Mouse (Mus musculus): ENCODE measurements around the gene Spint2. TPM values are rescaled to one million over a fixed set of nuclear protein-coding genes. Genes with fewer than 3 reads are reported as not detected.
A peak's percentile ranks its signal among the peaks of the same experiment; 100 is the strongest.
"Not testable (repeated sequence)": the region's sequence is repeated elsewhere in the genome, so short reads cannot be mapped to it uniquely, and the experiment has no call there.

Gene Spint2
- total RNA-seq, 1 experiment = 202 TPM

GRCm38 (mm10) chr7:29224756-29225394 is 56.8 kb downstream of the Spint2 start:
- Histone ChIP-seq H3K9me3 (ENCODE audit: control insufficient read depth, insufficient read depth, low read depth, low read length) (no peaks in the 10 kb centered on the region), H3K9ac (ENCODE audit: insufficient read depth, low read depth, low read length, poor library complexity, severe bottlenecking) (peak overlapping the region; percentile 23; the same call in 1 of the 2 replicates), H3K36me3 (ENCODE audit: control insufficient read depth, insufficient read depth, low read length, poor library complexity, severe bottlenecking) (no peaks in the 10 kb centered on the region), H3K27ac (ENCODE audit: insufficient read depth, low read depth, low read length, poor library complexity, severe bottlenecking) (no peak overlapping the region), H3K4me3 (ENCODE audit: insufficient read depth in 1 of 2, low read depth in 1 of 2, low read length in 2 of 2, poor library complexity in 1 of 2, severe bottlenecking in 1 of 2) (peak overlapping the region in 1 of 2 experiments; percentile 20; a peak in 1 of 4 replicates), H3K4me1 (ENCODE audit: control insufficient read depth in 2 of 2, insufficient read depth in 2 of 2, low read length in 2 of 2, poor library complexity in 1 of 2) (peaks cover 1 to 10% of the 10 kb centered on the region in 2 experiments; a peak in 2 of 4 replicates)
- in situ Hi-C loops (cut with MboI; ENCODE audit: low sequenced_read_pairs in 2 of 2, unreplicated experiment in 2 of 2) = no loop called here
- DNase-seq (ENCODE audit: low read depth, low spot score) = no peak
- TF ChIP-seq ZNF384 (IDR thresholded peaks at IDR 0.05; ENCODE audit: low read depth, low read length) (no peak), ZC3H11A (IDR thresholded peaks at IDR 0.05; ENCODE audit: borderline replicate concordance, low read depth, low read length) (no peak), MAFK (IDR thresholded peaks at IDR 0.05; ENCODE audit: insufficient read depth, low read depth, low read length) (no peak), CHD2 (IDR thresholded peaks at IDR 0.05; ENCODE audit: low read depth, low read length) (no peak), HCFC1 (IDR thresholded peaks at IDR 0.05; ENCODE audit: borderline replicate concordance, insufficient read depth, low read length) (no peak)

- Histone ChIP-seq H3K27ac (ENCODE audit: insufficient read depth, low read depth, low read length, poor library complexity, severe bottlenecking) (no peak overlapping the region), H3K4me1 (ENCODE audit: control insufficient read depth in 2 of 2, insufficient read depth in 2 of 2, low read length in 2 of 2, poor library complexity in 1 of 2) (peaks cover 0 to 1% of the 10 kb centered on the region in 2 experiments; a peak in 1 of 4 replicates), H3K9me3 (ENCODE audit: control insufficient read depth, insufficient read depth, low read depth, low read length) (no peaks in the 10 kb centered on the region), H3K4me3 (ENCODE audit: insufficient read depth in 1 of 2, low read depth in 1 of 2, low read length in 2 of 2, poor library complexity in 1 of 2, severe bottlenecking in 1 of 2) (no peak overlapping the region), H3K36me3 (ENCODE audit: control insufficient read depth, insufficient read depth, low read length, poor library complexity, severe bottlenecking) (no peaks in the 10 kb centered on the region), H3K9ac (ENCODE audit: insufficient read depth, low read depth, low read length, poor library complexity, severe bottlenecking) (no peak overlapping the region)
- DNase-seq (ENCODE audit: low read depth, low spot score) = peak; percentile 62
- in situ Hi-C loops (cut with MboI; ENCODE audit: low sequenced_read_pairs in 2 of 2, unreplicated experiment in 2 of 2) = no loop called here
- TF ChIP-seq HCFC1 (IDR thresholded peaks at IDR 0.05; ENCODE audit: borderline replicate concordance, insufficient read depth, low read length) (peak; percentile 84), ZC3H11A (IDR thresholded peaks at IDR 0.05; ENCODE audit: borderline replicate concordance, low read depth, low read length) (no peak)
These were observed 66.9 kb downstream of the Spint2 start for GRCm38 (mm10) chr7:29214846-29215245.

GRCm38 (mm10) chr7:29214236-29214635 is 67.5 kb downstream of the Spint2 start:
- Histone ChIP-seq H3K9me3 (ENCODE audit: control insufficient read depth, insufficient read depth, low read depth, low read length) (no peaks in the 10 kb centered on the region), H3K4me1 (ENCODE audit: control insufficient read depth in 2 of 2, insufficient read depth in 2 of 2, low read length in 2 of 2, poor library complexity in 1 of 2) (peaks cover 0 to 1% of the 10 kb centered on the region in 2 experiments; a peak in 1 of 4 replicates), H3K4me3 (ENCODE audit: insufficient read depth in 1 of 2, low read depth in 1 of 2, low read length in 2 of 2, poor library complexity in 1 of 2, severe bottlenecking in 1 of 2) (peak overlapping the region in 1 of 2 experiments; percentile 40; a peak in 1 of 4 replicates), H3K9ac (ENCODE audit: insufficient read depth, low read depth, low read length, poor library complexity, severe bottlenecking) (no peak overlapping the region), H3K36me3 (ENCODE audit: control insufficient read depth, insufficient read depth, low read length, poor library complexity, severe bottlenecking) (no peaks in the 10 kb centered on the region), H3K27ac (ENCODE audit: insufficient read depth, low read depth, low read length, poor library complexity, severe bottlenecking) (no peak overlapping the region)
- TF ChIP-seq ZC3H11A (IDR thresholded peaks at IDR 0.05; ENCODE audit: borderline replicate concordance, low read depth, low read length) (no peak), HCFC1 (IDR thresholded peaks at IDR 0.05; ENCODE audit: borderline replicate concordance, insufficient read depth, low read length) (no peak), CHD2 (IDR thresholded peaks at IDR 0.05; ENCODE audit: low read depth, low read length) (no peak), ZNF384 (IDR thresholded peaks at IDR 0.05; ENCODE audit: low read depth, low read length) (no peak), MAFK (IDR thresholded peaks at IDR 0.05; ENCODE audit: insufficient read depth, low read depth, low read length) (no peak)
- no peak for DNase-seq (ENCODE audit: low read depth, low spot score)
- in situ Hi-C loops (cut with MboI; ENCODE audit: low sequenced_read_pairs in 2 of 2, unreplicated experiment in 2 of 2) = no loop called here

- peak within 1 kb of the TSS; percentile 26 to 60; a peak in 3 of 4 replicates for H3K4me3 ChIP-seq (ENCODE audit: insufficient read depth in 1 of 2, low read depth in 1 of 2, low read length in 2 of 2, poor library complexity in 1 of 2, severe bottlenecking in 1 of 2)
- no peaks in the 10 kb centered on the region for H3K36me3 ChIP-seq (ENCODE audit: control insufficient read depth, insufficient read depth, low read length, poor library complexity, severe bottlenecking)
- in situ Hi-C loops (cut with MboI; ENCODE audit: low sequenced_read_pairs in 2 of 2, unreplicated experiment in 2 of 2) = no loop called here
- TF ChIP-seq MAFK (IDR thresholded peaks at IDR 0.05; ENCODE audit: insufficient read depth, low read depth, low read length) (no peak), ZNF384 (IDR thresholded peaks at IDR 0.05; ENCODE audit: low read depth, low read length) (no peak), ZC3H11A (IDR thresholded peaks at IDR 0.05; ENCODE audit: borderline replicate concordance, low read depth, low read length) (no peak), HCFC1 (IDR thresholded peaks at IDR 0.05; ENCODE audit: borderline replicate concordance, insufficient read depth, low read length) (peak; percentile 81), CHD2 (IDR thresholded peaks at IDR 0.05; ENCODE audit: low read depth, low read length) (no peak)
- H3K27ac ChIP-seq (ENCODE audit: insufficient read depth, low read depth, low read length, poor library complexity, severe bottlenecking) = no peak within 1 kb of the TSS
- H3K9me3 ChIP-seq (ENCODE audit: control insufficient read depth, insufficient read depth, low read depth, low read length) = no peaks in the 10 kb centered on the region
- peaks cover 0 to 1% of the 10 kb centered on the region in 2 experiments; a peak in 1 of 4 replicates for H3K4me1 ChIP-seq (ENCODE audit: control insufficient read depth in 2 of 2, insufficient read depth in 2 of 2, low read length in 2 of 2, poor library complexity in 1 of 2)
- DNase-seq (ENCODE audit: low read depth, low spot score) = peak; percentile 97
- no peak within 1 kb of the TSS for H3K9ac ChIP-seq (ENCODE audit: insufficient read depth, low read depth, low read length, poor library complexity, severe bottlenecking)
These were observed 68.0 kb downstream of the Spint2 start, which contains the start of gene Catsperg1 for GRCm38 (mm10) chr7:29213675-29214082. Gene Catsperg1 (minus strand): TSS chr7:29214035.

- in situ Hi-C loops (cut with MboI; ENCODE audit: low sequenced_read_pairs in 2 of 2, unreplicated experiment in 2 of 2); DNase-seq (ENCODE audit: low read depth, low spot score); H3K9me3 ChIP-seq (ENCODE audit: control insufficient read depth, insufficient read depth, low read depth, low read length); H3K36me3 ChIP-seq (ENCODE audit: control insufficient read depth, insufficient read depth, low read length, poor library complexity, severe bottlenecking); H3K4me1 ChIP-seq (ENCODE audit: control insufficient read depth in 2 of 2, insufficient read depth in 2 of 2, low read length in 2 of 2, poor library complexity in 1 of 2): not testable (repeated sequence)
- Histone ChIP-seq H3K9ac (ENCODE audit: insufficient read depth, low read depth, low read length, poor library complexity, severe bottlenecking) (0 out of 2 replicates have a peak overlapping the region, but pooled peaks have one; percentile 14), H3K27ac (ENCODE audit: insufficient read depth, low read depth, low read length, poor library complexity, severe bottlenecking) (peak overlapping the region; percentile 18; the same call in 1 of the 2 replicates), H3K4me3 (ENCODE audit: insufficient read depth in 1 of 2, low read depth in 1 of 2, low read length in 2 of 2, poor library complexity in 1 of 2, severe bottlenecking in 1 of 2) (peak overlapping the region; percentile 26 to 60; a peak in 3 of 4 replicates)
These were observed 68.7 kb downstream of the Spint2 start for GRCm38 (mm10) chr7:29212775-29213560.

All from ES-E14 (cell line).